Mouse (Mus musculus): ENCODE measurements around the gene Ugt1a8. TPM values are rescaled to one million over a fixed set of nuclear protein-coding genes. Genes with fewer than 3 reads are reported as not detected.
A peak's percentile ranks its signal among the peaks of the same experiment; 100 is the strongest.
"Not testable (repeated sequence)": the region's sequence is repeated elsewhere in the genome, so short reads cannot be mapped to it uniquely, and the experiment has no call there.

The Ugt1a8 gene
- total and polyA plus RNA-seq, 3 experiments, result not detected

DNA sequence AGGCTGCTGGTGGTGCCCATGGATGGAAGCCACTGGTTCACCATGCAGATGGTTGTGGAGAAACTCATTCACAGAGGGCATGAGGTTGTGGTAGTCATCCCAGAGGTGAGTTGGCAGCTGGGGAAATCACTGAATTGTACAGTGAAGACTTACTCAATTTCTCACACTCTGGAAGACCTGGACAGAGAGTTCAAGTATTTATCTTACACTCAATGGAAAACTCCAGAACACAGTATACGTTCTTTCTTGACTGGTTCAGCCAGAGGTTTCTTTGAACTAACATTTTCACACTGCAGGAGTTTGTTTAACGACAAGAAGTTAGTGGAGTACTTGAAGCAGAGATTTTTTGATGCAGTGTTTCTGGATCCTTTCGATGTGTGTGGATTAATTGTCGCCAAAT is 16.7 kb upstream of the Ugt1a8 start:
- no peak overlapping the region for H3K9ac ChIP-seq (ENCODE audit: low read depth, low read length)
- TF ChIP-seq CTCF (IDR thresholded peaks at IDR 0.05), result no peak
- DNase-seq, result no peak
- H3K36me3 ChIP-seq (ENCODE audit: control insufficient read depth, insufficient read depth, low read length), result no peaks in the 10 kb centered on the region
- no peaks in the 10 kb centered on the region for H3K79me2 ChIP-seq (replicated peaks; ENCODE audit: control insufficient read depth, insufficient read depth, low read length)
- no peak overlapping the region for H3K27ac ChIP-seq
- WGBS, result 71% methylated on average over 4 of the region's 4 CpGs
- intact Hi-C loops (cut with DNase I), result no loop called here
- no peaks in the 10 kb centered on the region for H3K4me1 ChIP-seq (ENCODE audit: control insufficient read depth, insufficient read depth, low read length)
- H3K27me3 ChIP-seq (ENCODE audit: control insufficient read depth, insufficient read depth, low read length), result no peaks in the 10 kb centered on the region
- H3K4me3 ChIP-seq, result no peak overlapping the region

DNA sequence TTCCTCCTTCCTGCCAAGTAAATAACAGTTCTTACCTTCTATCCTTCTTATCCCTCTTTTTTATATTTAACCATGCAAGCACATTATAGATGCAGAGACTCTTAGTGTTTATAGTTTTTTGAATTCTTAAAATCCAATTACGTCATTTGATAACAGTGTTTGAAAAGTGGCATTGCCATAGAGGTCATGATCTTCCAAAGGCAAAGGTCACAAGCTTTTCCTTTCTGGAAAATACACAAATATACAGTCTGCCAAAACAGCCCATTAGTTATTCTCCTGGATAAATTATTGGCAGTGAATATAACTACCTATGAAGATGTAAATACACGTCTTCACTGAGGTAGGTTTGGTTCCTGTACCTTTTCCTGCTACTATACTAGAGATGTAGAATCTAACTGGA is 13.1 kb upstream of the Ugt1a8 start:
- Histone ChIP-seq H3K4me1 (ENCODE audit: control insufficient read depth, insufficient read depth, low read length) (no peaks in the 10 kb centered on the region), H3K9ac (ENCODE audit: low read depth, low read length) (no peak overlapping the region), H3K27me3 (ENCODE audit: control insufficient read depth, insufficient read depth, low read length) (no peaks in the 10 kb centered on the region), H3K36me3 (ENCODE audit: control insufficient read depth, insufficient read depth, low read length) (no peaks in the 10 kb centered on the region), H3K27ac (no peak overlapping the region), H3K4me3 (no peak overlapping the region), H3K79me2 (replicated peaks; ENCODE audit: control insufficient read depth, insufficient read depth, low read length) (no peaks in the 10 kb centered on the region)
- TF ChIP-seq POLR2A (IDR thresholded peaks at IDR 0.05; ENCODE audit: insufficient read depth, low read depth, low read length) (no peak), EP300 (IDR thresholded peaks at IDR 0.05; ENCODE audit: insufficient read depth, low read depth, low read length) (no peak), CTCF (IDR thresholded peaks at IDR 0.05) (no peak)
- intact Hi-C loops (cut with DNase I), result no loop called here
- no peak for DNase-seq
- WGBS, result 78% methylated on average over 2 of the region's 2 CpGs

DNA sequence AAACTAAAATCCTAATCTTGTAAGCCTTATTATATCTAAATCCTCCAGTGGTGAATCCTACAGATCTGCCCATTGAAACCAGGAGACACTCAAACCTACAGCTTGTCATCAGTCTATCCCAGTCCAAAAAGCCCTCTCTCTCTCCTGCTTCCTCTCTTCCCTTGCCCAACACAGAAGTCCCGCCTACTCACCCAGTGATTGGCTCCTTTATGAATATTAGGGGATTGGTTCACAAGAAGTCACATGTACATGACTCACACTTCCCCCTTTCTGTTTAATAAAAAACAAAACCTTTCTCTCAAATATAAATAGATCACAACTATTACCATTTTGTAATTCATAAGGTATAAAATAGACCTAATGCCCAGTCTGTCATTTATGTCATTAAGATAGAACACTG is 10.5 kb upstream of the Ugt1a8 start:
- no peaks in the 10 kb centered on the region for H3K4me1 ChIP-seq (ENCODE audit: control insufficient read depth, insufficient read depth, low read length)
- no peaks in the 10 kb centered on the region for H3K79me2 ChIP-seq (replicated peaks; ENCODE audit: control insufficient read depth, insufficient read depth, low read length)
- no peaks in the 10 kb centered on the region for H3K27me3 ChIP-seq (ENCODE audit: control insufficient read depth, insufficient read depth, low read length)
- H3K9ac ChIP-seq (ENCODE audit: low read depth, low read length), result no peak overlapping the region
- no peak for TF ChIP-seq EP300 (IDR thresholded peaks at IDR 0.05; ENCODE audit: insufficient read depth, low read depth, low read length)
- TF ChIP-seq POLR2A (IDR thresholded peaks at IDR 0.05; ENCODE audit: insufficient read depth, low read depth, low read length), result no peak
- no peak overlapping the region for H3K4me3 ChIP-seq
- intact Hi-C loops (cut with DNase I), result no loop called here
- no peaks in the 10 kb centered on the region for H3K36me3 ChIP-seq (ENCODE audit: control insufficient read depth, insufficient read depth, low read length)
- DNase-seq, result no peak
- 85% methylated on average over 1 of the region's 1 CpGs for WGBS
- H3K27ac ChIP-seq, result no peak overlapping the region

DNA sequence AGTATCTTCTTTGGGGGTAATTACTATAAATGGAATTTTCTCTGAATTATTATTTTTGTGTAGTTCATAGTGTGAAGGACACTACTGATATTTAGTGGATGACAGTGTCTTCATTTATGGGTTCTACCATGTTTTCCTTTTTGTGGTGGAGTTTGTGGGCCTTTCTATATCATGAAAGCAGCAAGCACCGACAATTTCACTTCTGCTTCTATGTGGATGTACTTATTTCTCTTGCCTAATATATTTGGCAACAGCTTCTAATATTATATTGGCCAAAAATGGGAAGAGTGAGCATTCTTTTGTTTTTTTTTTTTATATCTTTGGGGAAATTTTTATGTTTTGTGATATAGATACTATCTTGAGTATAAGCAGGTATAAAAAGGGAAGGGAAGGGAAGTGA is 5.9 kb upstream of the Ugt1a8 start:
- 76% methylated on average over 1 of the region's 1 CpGs for WGBS
- Histone ChIP-seq H3K27ac (no peak overlapping the region), H3K36me3 (ENCODE audit: control insufficient read depth, insufficient read depth, low read length) (no peaks in the 10 kb centered on the region), H3K9ac (ENCODE audit: low read depth, low read length) (no peak overlapping the region), H3K4me1 (ENCODE audit: control insufficient read depth, insufficient read depth, low read length) (no peaks in the 10 kb centered on the region), H3K27me3 (ENCODE audit: control insufficient read depth, insufficient read depth, low read length) (no peaks in the 10 kb centered on the region), H3K79me2 (replicated peaks; ENCODE audit: control insufficient read depth, insufficient read depth, low read length) (no peaks in the 10 kb centered on the region), H3K4me3 (no peak overlapping the region)
- intact Hi-C loops (cut with DNase I), result no loop called here
- no peak for DNase-seq
- TF ChIP-seq POLR2A (IDR thresholded peaks at IDR 0.05; ENCODE audit: insufficient read depth, low read depth, low read length) (no peak), CTCF (IDR thresholded peaks at IDR 0.05) (no peak), EP300 (IDR thresholded peaks at IDR 0.05; ENCODE audit: insufficient read depth, low read depth, low read length) (no peak)

DNA sequence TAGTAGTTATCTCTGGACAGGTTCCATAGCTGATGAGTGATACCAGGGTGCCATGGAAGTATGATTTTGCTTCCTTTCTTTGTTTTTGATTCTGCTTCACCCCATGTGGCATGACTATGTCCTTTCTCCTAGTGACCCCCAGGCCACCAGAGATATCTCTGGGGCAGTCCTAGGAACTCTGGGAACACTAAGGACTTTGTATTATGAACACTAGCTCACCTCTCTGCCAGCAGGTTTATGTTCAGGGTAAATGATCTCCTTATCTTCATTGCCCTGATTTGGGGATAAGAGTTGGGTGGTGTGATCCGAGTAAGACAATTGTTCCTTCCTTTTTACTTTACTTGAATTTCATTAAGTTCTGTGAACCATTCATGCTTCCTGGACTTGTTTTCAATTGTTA is 1.5 kb upstream of the Ugt1a8 start:
- WGBS, result 44% methylated on average over 1 of the region's 1 CpGs
- TF ChIP-seq POLR2A (IDR thresholded peaks at IDR 0.05; ENCODE audit: insufficient read depth, low read depth, low read length) (no peak), CTCF (IDR thresholded peaks at IDR 0.05) (no peak), EP300 (IDR thresholded peaks at IDR 0.05; ENCODE audit: insufficient read depth, low read depth, low read length) (no peak)
- no peaks in the 10 kb centered on the region for H3K36me3 ChIP-seq (ENCODE audit: control insufficient read depth, insufficient read depth, low read length)
- H3K4me1 ChIP-seq (ENCODE audit: control insufficient read depth, insufficient read depth, low read length), result no peaks in the 10 kb centered on the region
- H3K79me2 ChIP-seq (replicated peaks; ENCODE audit: control insufficient read depth, insufficient read depth, low read length), result no peaks in the 10 kb centered on the region
- DNase-seq, result no peak
- intact Hi-C loops (cut with DNase I), result no loop called here
- no peak overlapping the region for H3K27ac ChIP-seq
- no peaks in the 10 kb centered on the region for H3K27me3 ChIP-seq (ENCODE audit: control insufficient read depth, insufficient read depth, low read length)
- no peak overlapping the region for H3K4me3 ChIP-seq
- H3K9ac ChIP-seq (ENCODE audit: low read depth, low read length), result no peak overlapping the region

DNA sequence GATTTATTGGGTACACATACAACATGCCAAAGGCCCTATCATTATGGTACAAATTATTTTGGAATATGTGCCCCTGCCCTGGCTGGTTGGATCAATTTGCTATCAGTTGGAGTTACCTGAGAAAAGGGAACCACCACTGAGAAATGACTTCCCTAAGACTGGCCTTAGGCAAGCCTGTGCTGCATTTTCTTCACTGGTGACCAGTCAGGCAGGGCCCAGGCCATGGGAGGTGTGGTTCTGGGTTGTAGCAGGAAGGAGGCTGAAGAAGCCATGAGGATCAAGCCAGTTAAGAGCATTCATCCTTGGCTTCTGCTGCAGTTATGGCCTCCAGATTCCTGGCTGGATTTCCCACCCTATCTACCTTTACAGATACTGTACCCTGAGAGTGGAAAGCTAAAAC is 4.7 kb downstream of the Ugt1a8 start:
- H3K9ac ChIP-seq (ENCODE audit: low read depth, low read length), result no peak overlapping the region
- H3K36me3 ChIP-seq (ENCODE audit: control insufficient read depth, insufficient read depth, low read length), result no peaks in the 10 kb centered on the region
- intact Hi-C loops (cut with DNase I), result no loop called here
- H3K79me2 ChIP-seq (replicated peaks; ENCODE audit: control insufficient read depth, insufficient read depth, low read length), result no peaks in the 10 kb centered on the region
- no peaks in the 10 kb centered on the region for H3K4me1 ChIP-seq (ENCODE audit: control insufficient read depth, insufficient read depth, low read length)
- no peak overlapping the region for H3K4me3 ChIP-seq
- H3K27me3 ChIP-seq (ENCODE audit: control insufficient read depth, insufficient read depth, low read length), result no peaks in the 10 kb centered on the region
- no peak for TF ChIP-seq POLR2A (IDR thresholded peaks at IDR 0.05; ENCODE audit: insufficient read depth, low read depth, low read length)
- no peak for TF ChIP-seq CTCF (IDR thresholded peaks at IDR 0.05)
- TF ChIP-seq EP300 (IDR thresholded peaks at IDR 0.05; ENCODE audit: insufficient read depth, low read depth, low read length), result no peak
- DNase-seq, result no peak
- no peak overlapping the region for H3K27ac ChIP-seq

DNA sequence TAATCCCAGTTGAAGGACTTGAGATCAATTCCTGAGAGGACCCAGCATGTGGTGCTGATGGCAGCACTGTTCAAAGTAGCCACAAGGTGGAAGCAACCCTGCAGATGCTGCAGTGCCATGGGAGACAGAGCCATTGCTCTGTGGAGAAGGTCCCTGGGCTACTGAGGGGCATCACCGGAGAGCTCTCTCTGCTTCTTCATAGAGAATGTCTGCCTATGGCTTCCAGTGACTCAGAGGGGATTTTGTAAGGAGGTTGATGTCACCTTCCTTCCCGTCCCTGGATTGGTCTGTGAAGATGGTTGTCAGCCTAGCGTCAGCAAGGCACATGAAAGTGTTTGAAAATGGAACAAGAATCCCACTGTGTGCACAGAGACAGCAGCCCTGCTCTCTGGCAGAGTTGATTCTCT is 6.7 kb downstream of the Ugt1a8 start:
- H3K4me1 ChIP-seq (ENCODE audit: control insufficient read depth, insufficient read depth, low read length); H3K79me2 ChIP-seq (replicated peaks; ENCODE audit: control insufficient read depth, insufficient read depth, low read length); H3K36me3 ChIP-seq (ENCODE audit: control insufficient read depth, insufficient read depth, low read length); intact Hi-C loops (cut with DNase I); H3K27ac ChIP-seq; H3K4me3 ChIP-seq; H3K27me3 ChIP-seq (ENCODE audit: control insufficient read depth, insufficient read depth, low read length); H3K9ac ChIP-seq (ENCODE audit: low read depth, low read length): not testable (repeated sequence)
- peak in 1 of 2 experiments; percentile 17 for DNase-seq
- peak; percentile 20; the same call in 1 of the 2 replicates for TF ChIP-seq CTCF (IDR thresholded peaks at IDR 0.05)
- WGBS, result 52% methylated on average over 3 of the region's 3 CpGs
